Mouse (Mus musculus) brown adipose tissue, adult 24 weeks (tissue): ENCODE measurements around the gene Cts8. TPM values are rescaled to one million over a fixed set of nuclear protein-coding genes. Genes with fewer than 3 reads are reported as not detected.

Experiments
- H3K27ac ChIP-seq: fragments of 200-500 bp; replicated peaks from 2 replicates; pipeline ENCODE4 v1.5.1; 2012; ENCODE audit warnings: low read depth, mild to moderate bottlenecking, low read length
- H3K4me1 ChIP-seq: fragments of 200-500 bp; 2 replicates; pipeline ENCODE4 v1.6.1; 2012; ENCODE audit warnings: low read length, mixed read lengths; ENCODE audit not compliant: control insufficient read depth, insufficient read depth, insufficient read length
- H3K4me3 ChIP-seq: fragments of 200-500 bp; 2 replicates; pipeline ENCODE4 v1.5.1; 2012; ENCODE audit warnings: low read depth, mild to moderate bottlenecking, low read length, moderate library complexity; ENCODE audit not compliant: insufficient read depth
- polyA plus RNA-seq: library from polyadenylated mRNA; stranded (reverse); fragments of >200 nt; gene quantifications from 2 replicates; pipeline ENCODE4 v1.2.4, GENCODE M21; 2012; ENCODE audit not compliant: missing spikeins, insufficient read depth, insufficient read length

Cts8 gene
- not detected in 2 replicates for polyA plus RNA-seq

DNA sequence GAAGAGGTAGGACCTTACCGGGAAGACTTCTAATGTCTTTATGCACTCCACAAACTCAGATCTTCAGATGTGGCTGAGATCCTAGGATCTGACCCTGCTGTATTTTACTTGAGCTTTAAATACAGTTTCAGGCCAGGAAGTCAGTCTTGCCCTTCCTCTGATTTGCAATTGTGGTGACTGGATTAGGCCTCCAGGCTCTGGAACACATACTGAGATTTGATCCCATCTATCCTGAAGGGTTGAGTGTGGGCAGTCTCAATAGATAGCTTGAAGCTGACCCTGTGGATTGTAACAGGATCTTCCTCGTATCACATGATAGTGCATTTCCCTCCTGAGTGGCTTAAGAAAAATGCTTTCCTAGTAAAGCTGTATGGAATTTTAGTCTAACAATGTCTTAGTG lies at the start of gene Cts8:
TSS of gene Cts8 (minus strand) at position 101 of the 400 bp plus-strand sequence.
- no peak within 1 kb of the TSS for H3K27ac ChIP-seq
- H3K4me3 ChIP-seq = no peak within 1 kb of the TSS
- H3K4me1 ChIP-seq = no peaks in the 10 kb centered on the region

DNA sequence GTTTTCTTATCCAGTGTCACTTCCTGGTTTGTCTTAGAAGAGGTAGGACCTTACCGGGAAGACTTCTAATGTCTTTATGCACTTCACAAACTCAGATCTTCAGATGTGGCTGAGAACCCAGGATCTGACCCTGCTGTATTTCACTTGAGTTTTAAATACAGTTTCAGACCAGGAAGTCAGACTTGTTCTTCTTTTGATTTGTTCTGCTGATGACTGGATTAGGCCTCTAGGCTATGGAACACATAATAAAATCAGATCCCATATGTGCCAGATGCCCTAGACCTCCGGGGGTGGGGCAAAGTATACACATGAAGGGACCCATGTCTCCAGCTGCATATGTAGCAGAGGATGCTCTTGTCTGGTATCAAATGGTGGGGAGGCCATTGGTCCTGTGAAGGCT lies 33.6 kb upstream of the Cts8 start, which contains the start of gene Gm49398:
TSS of gene Gm49398 (minus strand) at position 101 of the 400 bp plus-strand sequence.
- Histone ChIP-seq H3K27ac (no peak within 1 kb of the TSS), H3K4me3 (no peak within 1 kb of the TSS), H3K4me1 (no peaks in the 10 kb centered on the region)

GRCm38 (mm10) chr13:61241076-61241947 lies 13.8 kb downstream of the Cts8 start:
- no peak overlapping the region for H3K27ac ChIP-seq
- no peak overlapping the region for H3K4me3 ChIP-seq
- H3K4me1 ChIP-seq = no peaks in the 10 kb centered on the region

GRCm38 (mm10) chr13:61203310-61203709 lies 51.8 kb downstream of the Cts8 start, which contains the start of gene Cts6:
TSS of gene Cts6 (minus strand) at chr13:61203410.
- no peak within 1 kb of the TSS for H3K4me3 ChIP-seq
- no peaks in the 10 kb centered on the region for H3K4me1 ChIP-seq

More at GRCm38 (mm10) chr13:61203310-61203709, 51.8 kb downstream of the Cts8 start, which contains the start of gene Cts6:
- H3K27ac ChIP-seq = no peak within 1 kb of the TSS

Other genes with a start within 250 kb of the Cts8 start
- not detected in 2 replicates for gene Ctsj, start 249.4 kb downstream of the Cts8 start, polyA plus RNA-seq
- not detected in 2 replicates for gene Ctsq, start 214.7 kb downstream of the Cts8 start, polyA plus RNA-seq
- gene Ctsr, start 91.1 kb downstream of the Cts8 start, polyA plus RNA-seq = not detected in 2 replicates
- not detected in 2 replicates for gene Cts6, start 51.9 kb downstream of the Cts8 start, polyA plus RNA-seq
- not detected in 2 replicates for gene Gm49398, start 33.5 kb upstream of the Cts8 start, polyA plus RNA-seq
- not detected in 2 replicates for gene Cts7, start 102.8 kb upstream of the Cts8 start, polyA plus RNA-seq